Mouse (Mus musculus) brown adipose tissue, adult 24 weeks (tissue): Measurements from ENCODE around the gene Pxn. TPM values are rescaled to one million over a fixed set of nuclear protein-coding genes. Genes with fewer than 3 reads are reported as not detected.
A peak's percentile ranks its signal among the peaks of the same experiment; 100 is the strongest.

Experiments
- H3K27ac ChIP-seq: fragments of 200-500 bp; replicated peaks from 2 replicates; pipeline ENCODE4 v1.5.1; 2012; ENCODE audit warnings: low read depth, mild to moderate bottlenecking, low read length
- H3K4me1 ChIP-seq: fragments of 200-500 bp; 2 replicates; pipeline ENCODE4 v1.6.1; 2012; ENCODE audit warnings: low read length, mixed read lengths; ENCODE audit not compliant: control insufficient read depth, insufficient read depth, insufficient read length
- H3K4me3 ChIP-seq: fragments of 200-500 bp; 2 replicates; pipeline ENCODE4 v1.5.1; 2012; ENCODE audit warnings: low read depth, mild to moderate bottlenecking, low read length, moderate library complexity; ENCODE audit not compliant: insufficient read depth
- polyA plus RNA-seq: library from polyadenylated mRNA; stranded (reverse); fragments of >200 nt; gene quantifications from 2 replicates; pipeline ENCODE4 v1.2.4, GENCODE M21; 2012; ENCODE audit not compliant: missing spikeins, insufficient read depth, insufficient read length

Gene Pxn
- polyA plus RNA-seq, 1 experiment = 10.6 TPM

DNA sequence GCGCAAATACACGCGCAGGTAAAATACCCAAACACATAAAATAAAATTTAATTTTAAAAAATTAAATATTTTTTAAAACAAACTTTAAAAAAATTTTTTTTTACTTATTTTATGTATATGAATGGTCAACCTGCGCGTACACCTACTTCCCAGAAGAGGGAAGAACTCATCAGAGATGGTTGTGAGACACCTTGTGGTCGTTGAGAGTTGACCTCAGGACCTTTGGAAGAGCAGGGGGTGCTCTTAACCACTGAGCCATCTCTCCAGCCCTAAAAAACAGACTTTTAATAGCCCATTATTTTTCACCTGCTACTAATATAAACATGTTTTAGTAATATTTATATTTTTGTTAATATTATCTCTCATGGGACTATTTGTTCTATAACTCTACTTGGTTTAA, 23.1 kb upstream of the Pxn start:
- no peak overlapping the region for H3K4me3 ChIP-seq
- H3K27ac ChIP-seq = no peak overlapping the region
- no peaks in the 10 kb centered on the region for H3K4me1 ChIP-seq

DNA sequence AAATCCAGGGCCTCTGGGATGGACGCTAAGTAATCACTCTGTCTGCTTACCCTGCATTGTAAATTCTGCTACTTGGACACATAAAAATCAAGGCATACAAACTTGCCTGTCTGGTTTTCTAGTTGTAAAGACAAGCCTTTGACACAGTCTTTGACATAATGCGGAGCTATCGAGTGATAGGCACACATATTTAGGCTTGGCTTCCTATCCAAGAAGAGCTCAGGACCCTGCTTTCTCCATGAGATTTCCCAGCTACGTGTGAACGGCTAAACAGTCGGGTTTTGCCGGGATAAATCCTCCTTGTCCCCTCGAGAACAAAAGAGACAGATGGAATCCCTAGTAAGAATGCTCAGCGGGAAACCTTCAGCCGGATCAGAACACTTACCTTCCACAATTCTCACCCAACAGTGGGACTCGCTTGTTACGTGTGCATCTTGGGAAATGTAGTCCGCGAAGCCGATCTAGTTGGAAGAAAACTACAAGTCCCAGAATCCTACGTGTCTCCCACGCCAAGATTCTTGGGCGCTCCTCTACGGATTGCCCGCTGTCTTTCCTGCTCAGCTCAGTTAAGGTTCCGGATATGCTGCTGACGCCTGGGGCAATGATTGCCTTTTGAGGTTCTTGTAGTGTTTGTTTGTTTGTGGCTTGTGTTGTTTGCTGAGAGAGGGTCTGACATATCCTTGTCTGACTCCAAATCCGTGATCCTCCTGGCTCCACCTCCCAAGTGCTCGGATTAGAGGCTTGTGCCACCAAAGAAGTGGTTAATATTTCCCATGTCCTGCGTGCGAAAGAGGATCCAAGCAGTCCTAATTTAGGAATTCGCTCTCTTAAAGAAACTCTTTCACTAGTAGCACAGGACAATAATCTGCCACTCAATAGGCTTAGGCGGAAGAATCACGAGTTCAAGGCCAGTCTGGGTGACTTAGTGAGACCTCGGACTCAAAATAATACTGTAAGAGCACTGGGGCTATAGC, 22.2 kb upstream of the Pxn start, which contains the start of gene Sirt4:
Sirt4 (minus strand) TSS at position 779 of the 974 bp plus-strand sequence.
- Histone ChIP-seq H3K27ac (peak within 1 kb of the TSS; percentile 92), H3K4me1 (0 out of 2 replicates have a peak, but pooled peaks cover 3% of the 10 kb centered on the region), H3K4me3 (peak within 1 kb of the TSS; percentile 68)

DNA sequence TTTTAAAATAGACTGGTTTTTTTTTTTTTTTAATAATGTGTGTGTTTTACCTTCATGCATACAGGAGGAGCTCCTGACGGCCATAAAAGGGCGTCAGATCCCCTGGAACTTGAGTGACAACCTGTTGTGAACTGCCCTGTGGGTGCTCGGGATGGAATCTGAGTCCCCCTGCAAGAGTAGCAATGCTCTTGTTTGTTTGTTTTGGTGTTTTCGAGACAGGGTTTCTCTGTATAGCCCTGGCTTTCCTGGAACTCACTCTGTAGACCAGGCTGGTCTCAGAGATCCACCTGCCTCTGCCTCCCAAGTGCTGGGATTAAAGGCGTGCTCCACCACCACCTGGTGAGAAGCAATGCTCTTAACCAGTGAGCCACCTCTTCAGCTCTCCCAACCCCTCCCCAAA, 21.5 kb upstream of the Pxn start:
- Histone ChIP-seq H3K27ac (no peak overlapping the region), H3K4me3 (peak overlapping the region; percentile 68), H3K4me1 (0 out of 2 replicates have a peak, but pooled peaks cover 3% of the 10 kb centered on the region)

DNA sequence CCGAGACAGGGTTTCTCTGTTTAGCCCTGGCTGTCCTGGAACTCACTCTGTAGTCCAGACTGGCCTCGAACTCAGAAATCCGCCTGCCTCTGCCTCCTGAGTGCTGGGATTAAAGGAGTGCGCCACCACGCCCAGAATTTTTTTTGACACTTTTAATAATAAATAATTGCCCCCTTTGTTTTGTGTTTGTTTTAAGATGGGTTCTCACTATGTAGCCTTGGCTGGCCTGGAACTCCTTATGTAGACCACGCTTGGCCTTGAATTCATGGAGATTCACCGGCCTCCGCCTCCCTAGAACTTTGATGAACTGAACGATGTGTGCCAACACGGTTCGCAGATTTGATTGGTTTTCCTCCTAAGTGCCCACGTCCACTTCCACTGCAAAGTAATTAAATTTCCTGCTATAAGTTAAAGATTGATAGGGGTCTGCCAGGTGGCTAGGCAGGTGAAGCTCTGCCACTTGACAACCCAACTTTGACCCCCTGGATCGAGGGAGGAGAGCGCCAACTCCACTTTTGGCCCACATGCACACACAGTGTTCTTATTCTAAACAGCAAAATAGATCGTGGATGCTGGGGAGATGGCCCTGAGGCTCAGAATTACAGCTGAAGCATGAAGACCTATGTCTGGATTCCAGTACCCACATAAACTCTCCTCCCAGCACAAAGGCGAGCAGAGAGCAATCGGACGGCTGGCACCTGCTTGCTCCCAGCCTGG, 20.8 kb upstream of the Pxn start:
- Histone ChIP-seq H3K4me3 (no peak overlapping the region), H3K27ac (no peak overlapping the region), H3K4me1 (0 out of 2 replicates have a peak, but pooled peaks cover 3% of the 10 kb centered on the region)

DNA sequence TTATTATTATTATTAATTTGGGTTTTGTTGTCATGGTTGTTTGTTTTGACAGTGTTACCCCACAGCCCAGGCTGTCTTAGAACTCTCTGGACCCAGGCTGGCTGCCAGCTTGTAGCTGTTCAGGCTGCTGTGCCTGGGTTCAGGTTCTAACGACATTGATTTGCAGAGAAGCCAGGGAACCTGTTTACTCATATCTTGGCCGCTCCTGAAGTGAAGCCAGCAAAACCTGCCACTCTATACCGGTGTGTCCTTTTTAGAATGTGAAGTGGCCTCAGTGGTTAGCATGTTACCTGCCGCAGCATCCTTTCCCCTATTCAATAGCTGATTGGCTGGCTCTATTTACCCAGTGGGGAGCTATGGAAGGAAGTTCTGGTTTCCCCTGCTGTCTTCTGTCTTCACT, 19.8 kb upstream of the Pxn start:
- no peak overlapping the region for H3K27ac ChIP-seq
- H3K4me1 ChIP-seq = 0 out of 2 replicates have a peak, but pooled peaks cover 3% of the 10 kb centered on the region
- no peak overlapping the region for H3K4me3 ChIP-seq

DNA sequence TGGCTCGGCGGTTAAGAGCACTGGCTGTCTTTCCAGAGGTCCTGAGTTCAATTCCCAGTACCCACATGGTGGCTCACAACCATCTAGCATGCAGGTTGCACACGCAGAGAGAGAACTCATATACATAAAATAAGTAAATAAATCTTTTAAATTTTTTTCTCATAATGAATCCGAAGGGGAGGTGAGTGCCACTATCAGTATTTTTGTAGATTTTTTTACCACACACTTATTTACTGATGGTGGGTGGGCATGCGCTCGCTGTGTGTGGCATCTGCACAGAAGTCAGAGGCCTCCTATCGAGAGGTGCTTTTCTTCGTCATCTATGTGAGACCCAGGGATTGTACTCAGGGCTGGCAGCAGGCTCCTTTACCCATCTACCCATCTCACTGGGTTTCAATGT, 19.1 kb upstream of the Pxn start:
- Histone ChIP-seq H3K27ac (no peak overlapping the region), H3K4me3 (no peak overlapping the region), H3K4me1 (0 out of 2 replicates have a peak, but pooled peaks cover 3% of the 10 kb centered on the region)

DNA sequence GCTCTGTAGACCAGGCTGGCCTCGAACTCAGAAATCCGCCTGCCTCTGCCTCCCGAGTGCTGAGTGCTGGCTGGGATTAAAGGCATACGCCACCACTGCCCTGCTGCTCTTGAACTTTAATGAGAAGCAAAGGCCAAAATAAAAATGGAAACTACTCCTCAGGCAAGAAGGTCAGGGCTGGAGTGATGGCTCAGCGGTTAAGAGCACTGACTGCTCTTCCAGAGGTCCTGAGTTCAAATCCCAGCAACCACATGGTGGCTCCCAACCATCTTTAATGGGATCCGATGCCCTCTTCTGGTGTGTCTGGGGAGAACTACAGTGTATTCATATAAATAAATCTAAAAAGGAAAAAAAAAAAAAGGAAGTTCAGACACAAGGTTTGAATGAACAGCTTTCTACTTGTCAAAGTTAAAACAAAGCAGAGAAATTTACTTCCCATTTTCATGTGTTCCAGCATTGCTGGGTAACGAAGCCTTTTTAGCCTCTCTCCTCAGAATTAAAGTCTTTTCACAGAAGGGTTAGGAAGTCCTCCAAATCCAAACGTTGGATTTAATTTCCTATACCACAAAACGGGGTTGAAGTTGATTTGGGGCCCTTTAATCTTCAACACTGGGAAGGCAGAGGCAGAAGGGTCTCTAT, 18.4 kb upstream of the Pxn start:
- Histone ChIP-seq H3K4me3 (no peak overlapping the region), H3K4me1 (0 out of 2 replicates have a peak, but pooled peaks cover 3% of the 10 kb centered on the region), H3K27ac (0 out of 2 replicates have a peak overlapping the region, but pooled peaks have one; percentile 8)

DNA sequence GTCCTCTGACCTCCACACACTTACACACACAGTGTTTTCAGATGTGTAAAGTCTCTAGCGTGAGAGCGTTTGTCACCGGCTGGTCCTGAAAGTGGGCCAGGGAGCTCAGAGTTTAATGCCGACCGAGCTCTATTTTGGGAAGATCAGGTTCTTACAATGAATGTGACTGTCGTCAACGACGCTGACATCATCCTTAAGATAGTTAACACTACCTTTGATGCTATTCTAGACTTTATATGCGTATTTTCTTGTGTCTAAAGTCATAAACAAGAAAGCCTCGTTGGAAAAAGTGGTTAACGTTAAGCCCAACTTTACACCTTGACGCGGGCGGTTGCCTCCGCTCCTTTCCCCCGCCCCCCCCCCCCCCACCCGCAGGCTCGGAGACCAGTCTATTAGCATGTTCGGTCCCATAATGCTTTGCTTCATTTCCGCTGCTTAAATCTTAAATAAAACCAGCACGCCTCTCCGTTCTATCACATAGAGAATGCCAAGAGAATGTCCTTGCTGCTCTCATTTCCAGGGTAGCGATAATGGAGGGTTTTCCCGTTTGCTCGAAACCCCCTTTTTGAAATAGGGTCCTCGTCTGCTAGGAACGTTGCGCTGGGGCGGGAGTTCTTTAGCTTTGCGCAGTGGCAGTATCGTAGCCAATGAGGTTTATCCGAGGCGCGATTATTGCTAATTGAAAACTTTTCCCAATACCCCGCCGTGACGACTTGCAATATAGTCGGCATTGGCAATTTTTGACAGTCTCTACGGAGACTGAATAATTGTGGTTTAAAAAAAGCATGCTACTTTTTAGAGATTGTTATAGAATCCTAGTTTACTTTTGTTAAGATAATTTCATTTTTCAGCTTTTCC, 17.4 kb upstream of the Pxn start:
- Histone ChIP-seq H3K27ac (peak overlapping the region; percentile 97), H3K4me1 (0 out of 2 replicates have a peak, but pooled peaks cover 3% of the 10 kb centered on the region), H3K4me3 (peak overlapping the region; percentile 59)

DNA sequence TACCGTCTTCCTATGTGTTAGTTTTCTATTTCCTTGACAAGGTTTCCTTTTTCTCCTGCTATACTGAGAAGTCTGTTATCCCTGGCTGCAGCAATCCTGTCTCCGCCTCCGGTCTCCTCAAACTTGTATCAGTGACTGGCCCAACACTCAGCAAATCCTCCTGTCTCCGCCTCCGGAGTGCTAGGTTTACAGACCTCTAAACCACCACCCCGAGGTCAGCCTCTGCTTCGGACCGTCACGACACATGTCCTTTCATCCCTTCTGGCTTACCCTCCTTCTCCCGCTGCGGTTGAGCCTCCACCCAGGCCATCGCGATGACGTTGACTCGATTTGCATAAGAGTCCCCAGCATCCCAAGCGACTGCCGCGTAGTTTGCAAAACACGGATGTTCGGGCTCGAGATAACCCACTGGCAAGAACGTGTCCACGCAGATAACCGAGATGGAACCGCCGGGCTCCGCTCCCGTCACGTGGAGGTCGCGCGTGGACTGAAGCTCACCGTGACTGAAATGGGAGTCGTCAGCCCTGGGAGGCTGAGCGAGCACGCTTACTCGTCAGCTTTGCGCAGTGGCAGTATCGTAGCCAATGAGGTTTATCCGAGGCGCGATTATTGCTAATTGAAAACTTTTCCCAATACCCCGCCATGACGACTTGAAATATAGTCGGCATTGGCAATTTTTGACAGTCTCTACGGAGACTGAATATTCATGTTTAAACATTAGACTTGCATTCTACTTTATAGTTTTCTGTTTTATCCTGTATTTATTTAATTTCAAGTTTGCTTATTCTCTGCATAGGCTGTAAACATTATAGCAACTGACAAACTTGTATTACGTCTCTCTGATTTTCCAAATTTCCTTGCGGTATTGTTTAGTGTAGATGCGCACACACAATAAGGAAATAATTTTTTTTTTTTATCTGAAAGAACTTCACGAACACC, 16.5 kb upstream of the Pxn start:
- Histone ChIP-seq H3K4me1 (0 out of 2 replicates have a peak, but pooled peaks cover 3% of the 10 kb centered on the region), H3K27ac (peak overlapping the region; percentile 97), H3K4me3 (peak overlapping the region; percentile 59)

DNA sequence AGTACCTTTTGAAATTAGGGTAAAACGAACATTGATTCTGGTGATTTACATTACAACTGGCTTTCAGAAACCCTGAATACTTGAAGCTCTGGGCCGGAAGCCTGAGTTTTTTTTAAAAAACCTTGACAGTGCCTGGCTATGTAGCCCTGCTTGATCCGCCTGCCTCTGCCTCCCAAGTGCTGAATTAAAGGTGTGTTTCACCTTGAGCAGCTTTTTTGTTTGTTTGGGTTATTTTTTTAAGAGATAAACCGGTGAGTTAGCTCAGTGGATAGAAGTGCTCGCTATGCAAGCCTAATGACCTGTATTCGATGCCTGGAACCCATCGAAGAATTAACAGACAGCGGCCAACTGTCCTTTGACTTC, 15.9 kb upstream of the Pxn start:
- no peak overlapping the region for H3K27ac ChIP-seq
- 0 out of 2 replicates have a peak, but pooled peaks cover 3% of the 10 kb centered on the region for H3K4me1 ChIP-seq
- H3K4me3 ChIP-seq = no peak overlapping the region

DNA sequence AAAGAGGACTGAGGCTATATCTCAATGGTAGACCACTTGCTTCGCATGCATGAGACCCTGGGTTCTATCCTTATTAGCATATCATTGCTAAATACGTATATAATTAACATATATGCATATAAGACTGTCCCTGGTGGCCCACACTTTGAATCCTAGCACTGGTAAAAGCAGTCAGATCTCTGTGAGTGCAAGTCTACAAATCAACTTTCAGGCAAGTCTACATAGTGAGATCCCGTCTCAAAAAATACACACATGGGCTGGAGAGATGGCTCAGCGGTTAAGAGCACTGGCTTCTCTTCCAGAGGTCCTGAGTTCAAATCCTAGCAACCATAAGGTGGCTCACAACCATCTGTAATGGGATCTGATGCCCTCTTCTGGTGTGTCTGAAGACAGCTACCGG, 15.4 kb upstream of the Pxn start:
- H3K27ac ChIP-seq = no peak overlapping the region
- 0 out of 2 replicates have a peak, but pooled peaks cover 3% of the 10 kb centered on the region for H3K4me1 ChIP-seq
- no peak overlapping the region for H3K4me3 ChIP-seq

DNA sequence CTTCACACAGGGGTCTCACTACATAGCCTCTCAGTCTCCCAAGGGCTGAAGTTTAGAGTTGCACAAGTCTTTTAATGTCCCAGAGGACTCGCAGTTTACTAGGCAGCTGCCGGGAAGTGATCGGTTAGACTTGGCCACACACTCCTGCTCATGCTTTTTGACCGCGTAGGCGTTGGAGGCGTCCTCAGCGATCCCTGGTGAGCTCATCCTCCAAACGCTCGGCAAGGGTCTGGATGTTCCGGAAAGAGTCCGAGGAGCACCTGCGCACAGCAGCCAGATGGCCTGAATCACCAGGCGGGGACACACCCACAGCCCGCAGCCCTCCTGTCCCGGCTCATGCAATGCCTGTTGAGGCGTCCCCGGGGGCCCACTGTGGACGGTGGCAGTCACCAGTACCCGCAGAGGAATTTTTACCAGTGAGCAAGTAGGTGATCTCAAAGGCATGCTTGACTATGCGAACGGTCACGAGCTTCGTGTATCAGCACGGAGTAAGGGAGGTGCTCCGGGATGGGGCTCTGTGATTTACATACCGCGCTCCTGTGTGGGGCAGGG, 14.6 kb upstream of the Pxn start:
- Histone ChIP-seq H3K27ac (peak overlapping the region; percentile 46), H3K4me3 (peak overlapping the region; percentile 9)

DNA sequence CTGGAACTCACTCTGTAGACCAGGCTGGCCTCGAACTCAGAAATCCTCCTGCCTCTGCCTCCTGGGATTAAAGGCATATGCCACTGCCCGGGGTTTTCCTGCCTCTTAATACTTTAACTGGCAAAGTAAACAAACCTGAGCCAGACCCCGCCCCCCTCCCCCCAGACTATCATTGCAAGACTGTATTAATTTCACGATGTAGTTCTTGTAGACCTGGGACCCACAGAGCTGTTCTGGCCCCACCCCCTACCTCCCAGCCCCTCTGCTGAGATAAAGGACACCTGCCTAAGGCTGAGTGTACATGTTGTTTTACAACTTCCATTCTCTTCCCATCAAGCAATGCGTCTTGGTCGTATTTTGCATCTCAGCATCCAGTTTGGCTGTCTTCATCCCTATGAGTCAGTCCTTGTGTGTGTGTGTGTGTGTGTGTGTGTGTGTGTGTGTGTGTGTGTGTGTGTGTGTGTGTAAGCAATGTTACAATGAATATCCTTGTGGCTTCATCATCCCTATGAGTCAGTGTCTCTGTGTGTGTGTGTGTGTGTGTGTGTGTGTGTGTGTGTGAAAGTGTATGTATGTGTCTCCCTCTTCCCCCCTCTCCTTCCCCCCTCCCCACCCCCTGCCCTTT, 13.7 kb upstream of the Pxn start:
- Histone ChIP-seq H3K4me1 (0 out of 2 replicates have a peak, but pooled peaks cover 3% of the 10 kb centered on the region), H3K4me3 (no peak overlapping the region), H3K27ac (no peak overlapping the region)

More for the DNA sequence above, 14.6 kb upstream of the Pxn start:
- H3K4me1 ChIP-seq = 0 out of 2 replicates have a peak, but pooled peaks cover 3% of the 10 kb centered on the region
